Mouse (Mus musculus) liver, embryonic 11.5 days (tissue): ENCODE measurements around the gene Ube2m. TPM values are rescaled to one million over a fixed set of nuclear protein-coding genes. Genes with fewer than 3 reads are reported as not detected.

Experiments used
- ATAC-seq: fragments of 200-750 bp; cut with Nextera tagmentation; replicated peaks from 2 replicates; pipeline ENCODE4 v1.8.0; 2017; ENCODE audit warnings: moderate number of reproducible peaks, mild to moderate bottlenecking, moderate TSS enrichment, moderate library complexity; ENCODE audit not compliant: low FRiP score
- DNase-seq: peaks from one replicate; pipeline ENCODE4 v3.0.0-alpha.2; 2017; ENCODE audit warnings: low spot score
- H3K27ac ChIP-seq: fragments of 300-500 bp; sonication (generic); 2 replicates; pipeline ENCODE4 v1.5.1; 2014; ENCODE audit warnings: mild to moderate bottlenecking, low read depth, low read length, control low read depth
- H3K27me3 ChIP-seq: fragments of 300-500 bp; sonication (generic); replicated peaks from 2 replicates; pipeline ENCODE4 v1.6.1; 2014; ENCODE audit warnings: low read length, mixed read lengths; ENCODE audit not compliant: control insufficient read depth, insufficient read depth
- H3K36me3 ChIP-seq: fragments of 300-500 bp; sonication (generic); 2 replicates; pipeline ENCODE4 v1.6.1; 2014; ENCODE audit warnings: mild to moderate bottlenecking, low read length, moderate library complexity, mixed read lengths; ENCODE audit not compliant: control insufficient read depth, insufficient read depth
- H3K4me1 ChIP-seq: fragments of 300-500 bp; sonication (generic); replicated peaks from 2 replicates; pipeline ENCODE4 v1.6.1; 2014; ENCODE audit warnings: low read length, mixed read lengths; ENCODE audit not compliant: control insufficient read depth, insufficient read depth
- H3K4me2 ChIP-seq: fragments of 300-500 bp; sonication (generic); 2 replicates; pipeline ENCODE4 v1.6.1; 2014; ENCODE audit warnings: mild to moderate bottlenecking, control low read depth, moderate library complexity
- H3K4me3 ChIP-seq: fragments of 300-500 bp; sonication (generic); 2 replicates; pipeline ENCODE4 v1.5.1; 2014; ENCODE audit warnings: low read depth, low read length, control low read depth
- H3K9ac ChIP-seq: fragments of 300-500 bp; sonication (generic); 2 replicates; pipeline ENCODE4 v1.6.1; 2014; ENCODE audit warnings: low read depth, low read length, control low read depth
- H3K9me3 ChIP-seq: fragments of 300-500 bp; sonication (generic); 2 replicates; pipeline ENCODE4 v1.6.1; 2016; ENCODE audit warnings: low read length, inconsistent platforms, mixed read lengths; ENCODE audit not compliant: control insufficient read depth
- WGBS: fragments of 180-500 bp; shearing (Covaris S2); extraction: QIAGEN DNeasy Blood & Tissue Kit; methylation state at CpG from one replicate; pipeline ENCODE4 v1.1.7; 2014; 5-methylcytosine and 5-hydroxymethylcytosine counted together
- polyA plus RNA-seq: library from polyadenylated mRNA; unstranded; fragments of >200 nt; fragmentation: Nextera tagmentation; extraction: Ambion mirVana; gene quantifications from 2 replicates; pipeline ENCODE4 v1.2.1, GENCODE M21; 2014

Ube2m gene
- polyA plus RNA-seq, 1 experiment from 2014 or later, result 183 TPM

DNA sequence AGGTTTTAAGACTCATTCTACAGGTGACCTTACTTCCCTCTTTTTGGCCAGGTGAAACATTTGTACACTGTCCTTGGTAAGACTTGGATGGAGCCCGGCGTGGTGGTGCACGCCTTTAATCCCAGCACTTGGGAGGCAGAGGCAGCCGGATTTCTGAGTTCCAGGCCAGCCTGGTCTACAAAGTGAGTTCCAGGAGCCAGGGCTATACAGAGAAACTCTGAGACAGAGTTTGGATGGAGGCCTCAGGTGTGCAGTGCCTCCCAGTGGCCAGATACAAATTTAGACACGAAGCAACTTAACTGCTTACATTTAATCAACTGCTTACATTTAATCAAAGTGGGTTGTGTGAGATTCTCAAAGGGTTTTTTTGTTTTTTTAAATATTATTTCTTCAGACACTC is 7.0 kb downstream of the Ube2m start:
- Histone ChIP-seq H3K9ac (no peak overlapping the region), H3K4me2 (no peak overlapping the region), H3K4me1 (peaks cover 22% of the 10 kb centered on the region), H3K9me3 (no peaks in the 10 kb centered on the region), H3K36me3 (peaks cover 73% of the 10 kb centered on the region), H3K27me3 (no peaks in the 10 kb centered on the region), H3K27ac (no peak overlapping the region), H3K4me3 (no peak overlapping the region)
- 83% methylated on average over 5 of the region's 5 CpGs for WGBS
- DNase-seq (no peak), ATAC-seq (no peak)

DNA sequence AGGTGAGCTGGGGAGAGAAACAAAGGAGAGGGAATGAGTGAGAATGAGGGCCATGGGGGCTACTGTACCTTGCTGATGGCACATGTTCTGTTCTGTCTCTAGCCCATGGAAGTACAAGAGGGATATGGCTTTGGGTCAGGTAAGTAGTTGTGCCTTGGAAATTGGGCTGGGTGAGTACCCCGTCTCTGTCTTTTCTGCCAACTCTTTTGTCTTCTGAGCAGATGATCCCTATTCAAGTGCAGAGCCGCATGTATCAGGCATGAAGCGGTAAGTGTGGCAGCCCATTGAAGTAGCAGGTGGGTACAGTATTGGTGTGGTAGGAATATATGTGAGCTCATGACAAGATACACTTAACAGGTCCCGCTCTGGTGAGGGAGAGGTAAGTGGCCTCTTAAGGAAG is 9.1 kb downstream of the Ube2m start:
- H3K36me3 ChIP-seq, result peaks cover 70% of the 10 kb centered on the region
- no peaks in the 10 kb centered on the region for H3K9me3 ChIP-seq
- peaks cover 22% of the 10 kb centered on the region for H3K4me1 ChIP-seq
- no peak overlapping the region for H3K27ac ChIP-seq
- ATAC-seq, result no peak
- no peak overlapping the region for H3K4me2 ChIP-seq
- DNase-seq, result no peak
- no peaks in the 10 kb centered on the region for H3K27me3 ChIP-seq
- H3K4me3 ChIP-seq, result no peak overlapping the region; the same call in 1 of the 2 replicates
- no peak overlapping the region for H3K9ac ChIP-seq
- WGBS, result 97% methylated on average over 4 of the region's 4 CpGs

DNA sequence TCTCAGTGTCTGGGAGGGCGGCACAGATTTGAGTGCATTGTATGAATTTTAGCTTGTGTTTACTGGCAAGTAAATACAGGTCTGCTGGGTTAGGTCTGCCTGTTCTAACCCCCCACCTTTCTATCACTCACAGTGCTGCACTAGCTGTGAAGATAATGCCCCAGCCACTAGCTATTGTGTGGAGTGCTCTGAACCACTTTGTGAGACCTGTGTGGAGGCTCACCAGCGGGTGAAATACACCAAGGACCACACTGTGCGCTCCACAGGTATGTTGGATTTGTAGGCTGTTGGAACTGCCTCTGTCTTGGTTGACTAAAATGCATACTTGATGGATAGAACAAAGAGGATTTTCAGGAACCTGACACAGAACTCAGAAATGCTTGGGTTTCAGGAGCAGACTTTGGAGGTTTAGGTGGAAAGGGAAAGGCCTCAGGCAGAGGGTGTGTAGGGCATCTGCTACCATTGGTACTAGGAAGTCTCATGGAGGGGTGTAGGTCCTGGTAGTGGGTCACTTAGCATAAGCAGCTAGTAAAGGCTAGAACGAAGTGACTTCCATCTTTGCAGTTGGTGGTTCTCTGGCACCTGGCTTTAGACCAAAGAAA is 12.5 kb downstream of the Ube2m start:
- Histone ChIP-seq H3K9me3 (no peaks in the 10 kb centered on the region), H3K27ac (peak overlapping the region; percentile 100), H3K27me3 (no peaks in the 10 kb centered on the region), H3K4me1 (peaks cover 26% of the 10 kb centered on the region), H3K36me3 (peaks cover 53% of the 10 kb centered on the region), H3K4me2 (peak overlapping the region; percentile 100), H3K4me3 (peak overlapping the region; percentile 98), H3K9ac (peak overlapping the region; percentile 99)
- no peak for DNase-seq
- no peak for ATAC-seq
- 32% methylated on average over 4 of the region's 4 CpGs for WGBS

DNA sequence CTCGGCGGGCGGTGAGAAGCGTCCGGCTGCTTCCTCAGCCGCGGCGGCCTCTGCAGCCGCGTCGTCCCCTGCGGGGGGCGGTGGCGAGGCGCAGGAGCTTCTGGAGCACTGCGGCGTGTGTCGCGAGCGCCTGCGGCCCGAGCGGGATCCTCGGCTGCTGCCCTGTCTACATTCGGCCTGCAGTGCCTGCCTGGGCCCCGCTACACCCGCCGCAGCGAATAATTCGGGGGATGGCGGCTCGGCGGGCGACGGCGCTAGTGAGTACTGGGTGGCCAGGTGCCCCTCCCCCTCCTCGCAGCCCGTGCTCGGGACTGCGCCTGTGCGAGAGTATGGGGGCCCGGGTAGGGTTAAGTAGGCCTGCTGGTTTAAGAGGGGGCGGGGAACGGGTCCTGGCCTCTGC is 13.3 kb downstream of the Ube2m start:
- H3K9me3 ChIP-seq, result no peaks in the 10 kb centered on the region
- H3K4me2 ChIP-seq, result peak overlapping the region; percentile 100
- H3K9ac ChIP-seq, result peak overlapping the region; percentile 99
- H3K4me1 ChIP-seq, result peaks cover 26% of the 10 kb centered on the region
- peak overlapping the region; percentile 100 for H3K27ac ChIP-seq
- H3K36me3 ChIP-seq, result peaks cover 45% of the 10 kb centered on the region
- peak overlapping the region; percentile 98 for H3K4me3 ChIP-seq
- no peaks in the 10 kb centered on the region for H3K27me3 ChIP-seq
- under 1% methylated on average over 37 of the region's 44 CpGs for WGBS
- ATAC-seq, result peak; percentile 67
- peak; percentile 76 for DNase-seq

DNA sequence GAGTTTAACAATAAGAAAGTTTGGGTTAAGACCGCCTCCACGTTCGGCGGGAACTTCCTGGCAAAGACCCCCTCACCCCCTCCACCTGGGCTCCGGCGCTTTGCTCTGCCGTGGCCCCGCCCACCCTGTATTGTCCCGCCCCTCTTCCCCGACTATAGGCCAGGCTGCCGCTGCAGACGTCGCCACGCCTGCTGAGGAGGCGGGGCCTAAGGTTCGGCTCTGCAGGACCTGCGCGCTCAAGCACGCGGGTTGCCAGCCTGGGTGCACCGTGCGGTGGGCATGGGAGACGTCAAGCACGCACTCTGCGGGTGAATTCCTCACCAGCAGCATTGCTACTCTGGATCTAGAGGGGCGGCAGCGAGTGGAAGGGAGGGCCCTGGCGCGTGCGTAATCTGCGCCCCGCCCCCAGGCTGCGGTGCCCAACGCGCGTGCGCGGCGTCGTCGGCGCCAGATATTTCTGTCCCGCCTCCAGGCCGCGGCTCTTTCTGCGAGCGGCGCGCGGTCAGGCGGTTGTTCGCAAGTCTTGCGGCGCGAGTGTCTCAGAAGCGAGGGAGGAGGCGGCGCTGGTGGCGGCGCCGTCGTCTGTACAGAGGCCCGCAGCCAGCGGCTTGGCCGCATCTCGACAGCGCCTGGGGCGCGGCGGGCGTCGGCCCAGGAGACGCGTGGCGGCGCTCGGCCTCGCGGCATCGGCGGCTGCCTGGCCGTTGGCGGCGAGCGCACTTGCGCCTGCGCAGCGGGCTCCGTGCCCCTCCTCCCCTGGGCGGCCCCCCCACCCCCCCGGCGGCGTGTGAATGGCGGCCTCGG is 13.9 kb downstream of the Ube2m start:
- Histone ChIP-seq H3K27me3 (no peaks in the 10 kb centered on the region), H3K9ac (peak overlapping the region; percentile 99), H3K4me1 (peaks cover 26% of the 10 kb centered on the region), H3K36me3 (peaks cover 38% of the 10 kb centered on the region), H3K27ac (peak overlapping the region; percentile 100), H3K9me3 (no peaks in the 10 kb centered on the region), H3K4me3 (peak overlapping the region; percentile 98), H3K4me2 (peak overlapping the region; percentile 100)
- DNase-seq (peak; percentile 94), ATAC-seq (peak; percentile 81)
- WGBS, result under 1% methylated on average over 87 of the region's 95 CpGs

DNA sequence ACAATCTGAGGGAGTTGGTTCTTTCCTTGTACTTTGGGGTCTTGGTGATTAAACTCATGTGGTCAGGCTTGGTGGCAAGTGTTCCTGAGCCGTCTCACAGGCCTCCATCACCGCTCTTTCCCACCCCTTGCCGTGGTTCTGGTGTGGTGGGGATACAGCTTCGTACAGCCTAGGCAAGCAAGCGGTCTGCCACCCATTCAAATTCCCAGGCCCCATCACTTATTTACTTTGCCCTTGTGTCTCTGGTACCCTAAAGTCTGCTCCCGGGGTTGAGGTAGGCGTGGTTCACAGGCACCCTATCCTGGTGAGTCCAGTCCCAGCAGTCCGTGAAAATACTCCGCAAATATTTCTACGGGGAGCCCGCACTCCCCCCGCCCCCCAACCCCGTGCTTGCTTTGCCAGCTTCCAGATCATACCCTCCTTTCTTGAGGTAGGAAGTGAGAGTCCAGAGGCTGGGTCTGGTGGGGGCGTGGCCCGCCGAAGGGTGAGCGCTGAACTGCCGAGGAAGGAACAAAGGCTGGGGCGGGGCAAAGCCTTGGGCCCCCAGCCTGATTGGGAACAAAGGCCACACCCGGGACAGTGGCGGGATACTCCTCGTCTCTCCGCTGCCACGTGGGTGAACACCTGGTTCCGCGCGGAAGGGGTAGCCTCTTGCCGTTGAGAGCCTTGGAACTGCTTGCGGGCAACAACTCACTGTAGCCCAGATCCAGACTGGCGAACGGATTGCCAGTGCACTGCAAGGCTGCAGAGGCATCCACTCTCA is 15.1 kb downstream of the Ube2m start:
- 5% methylated on average over 31 of the region's 31 CpGs for WGBS
- Histone ChIP-seq H3K9me3 (no peaks in the 10 kb centered on the region), H3K36me3 (peaks cover 27% of the 10 kb centered on the region), H3K27ac (peak overlapping the region; percentile 100), H3K4me1 (peaks cover 26% of the 10 kb centered on the region), H3K27me3 (no peaks in the 10 kb centered on the region), H3K4me2 (peak overlapping the region; percentile 100), H3K4me3 (peak overlapping the region; percentile 98), H3K9ac (peak overlapping the region; percentile 99)
- ATAC-seq (peak; percentile 64), DNase-seq (peak; percentile 87)

DNA sequence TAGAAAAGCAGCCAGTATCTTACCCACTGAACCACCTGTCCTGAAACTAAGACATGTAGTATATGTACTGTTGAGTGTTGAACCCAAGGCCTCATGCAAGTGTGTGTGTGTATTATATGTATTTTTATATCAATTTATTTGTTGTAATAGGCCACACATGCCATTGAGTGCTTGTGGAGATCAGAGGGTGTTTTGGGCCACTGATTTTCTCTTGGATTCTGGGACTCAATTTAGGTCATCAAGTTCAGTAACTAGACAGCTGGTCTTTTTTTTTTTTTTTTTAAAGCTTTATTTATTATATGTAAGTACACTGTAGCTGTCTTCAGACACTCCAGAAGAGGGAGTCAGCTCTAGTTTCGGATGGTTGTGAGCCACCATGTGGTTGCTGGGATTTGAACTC is 22.9 kb downstream of the Ube2m start:
- ATAC-seq, result no peak

DNA sequence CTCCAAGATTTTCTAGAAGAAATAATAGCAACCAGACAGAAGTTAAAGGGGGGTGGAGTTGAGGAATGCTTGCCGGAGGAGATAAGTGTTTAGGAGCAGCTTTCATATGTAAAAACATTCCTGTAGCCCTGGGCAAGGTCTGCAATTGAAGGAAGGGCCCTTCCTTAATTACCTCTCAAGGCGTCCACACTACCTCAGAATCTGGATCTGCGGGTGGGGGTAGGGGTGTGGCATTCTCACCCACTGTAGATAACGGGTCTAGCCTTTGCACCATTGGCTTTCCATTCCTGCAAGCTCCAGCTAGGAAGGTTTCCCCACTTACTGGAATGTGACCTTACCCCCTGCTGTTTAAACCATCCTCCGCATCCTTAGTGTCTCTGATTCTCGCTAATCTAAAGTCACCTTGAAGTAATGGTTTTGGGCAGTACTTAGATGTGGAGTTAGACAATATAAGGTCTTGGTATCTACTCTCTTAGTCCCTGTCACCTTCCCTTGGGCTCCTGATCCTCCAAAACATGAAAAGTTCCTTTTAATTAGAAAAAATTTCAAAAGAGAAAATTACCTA is 23.7 kb downstream of the Ube2m start:
- 48% methylated on average over 6 of the region's 6 CpGs for WGBS
- no peak for DNase-seq

More for the DNA sequence above, 22.9 kb downstream of the Ube2m start:
- Histone ChIP-seq H3K9ac (no peak overlapping the region), H3K27me3 (no peaks in the 10 kb centered on the region), H3K4me3 (no peak overlapping the region), H3K9me3 (no peaks in the 10 kb centered on the region), H3K36me3 (no peaks in the 10 kb centered on the region), H3K4me1 (0 out of 2 replicates have a peak, but pooled peaks cover 2% of the 10 kb centered on the region), H3K27ac (no peak overlapping the region), H3K4me2 (no peak overlapping the region)
- WGBS, result 76% methylated on average over 1 of the region's 1 CpGs
- no peak for DNase-seq

More for the DNA sequence above, 23.7 kb downstream of the Ube2m start:
- no peak overlapping the region for H3K4me2 ChIP-seq
- no peak for ATAC-seq
- H3K27ac ChIP-seq, result no peak overlapping the region
- no peaks in the 10 kb centered on the region for H3K36me3 ChIP-seq
- no peaks in the 10 kb centered on the region for H3K9me3 ChIP-seq
- H3K9ac ChIP-seq, result no peak overlapping the region
- H3K27me3 ChIP-seq, result no peaks in the 10 kb centered on the region
- H3K4me3 ChIP-seq, result no peak overlapping the region
- H3K4me1 ChIP-seq, result 0 out of 2 replicates have a peak, but pooled peaks cover 2% of the 10 kb centered on the region
